Mouse (Mus musculus) cortical plate, adult 2 months (tissue): Measurements from ENCODE around the gene Tbc1d9b.

Experiments used
- CTCF ChIP-seq: fragments of 200-500 bp; IDR thresholded peaks from 2 replicates; pipeline ENCODE4 v1.5.1; 2011; ENCODE audit warnings: mild to moderate bottlenecking, control low read depth, low read length; ENCODE audit not compliant: insufficient read depth; ENCODE audit errors: extremely low read depth
- POLR2A ChIP-seq: fragments of 200-500 bp; IDR thresholded peaks from 2 replicates; pipeline ENCODE4 v1.6.1; 2011; ENCODE audit warnings: mild to moderate bottlenecking, low read length, control low read depth; ENCODE audit not compliant: insufficient read depth; ENCODE audit errors: extremely low read depth

GRCm38 (mm10) chr11:50127781-50128180 is 3.4 kb upstream of the Tbc1d9b start:
- TF ChIP-seq CTCF = no peak
- no peak for TF ChIP-seq POLR2A
